Mouse (Mus musculus) NIH3T3 (cell line): ENCODE data around the gene Ins2.

Experiments used
- DNase-seq: peaks from one replicate; pipeline ENCODE4 v3.0.0-alpha.2; 2012; ENCODE audit warnings: low read depth

The Ins2 gene

DNA sequence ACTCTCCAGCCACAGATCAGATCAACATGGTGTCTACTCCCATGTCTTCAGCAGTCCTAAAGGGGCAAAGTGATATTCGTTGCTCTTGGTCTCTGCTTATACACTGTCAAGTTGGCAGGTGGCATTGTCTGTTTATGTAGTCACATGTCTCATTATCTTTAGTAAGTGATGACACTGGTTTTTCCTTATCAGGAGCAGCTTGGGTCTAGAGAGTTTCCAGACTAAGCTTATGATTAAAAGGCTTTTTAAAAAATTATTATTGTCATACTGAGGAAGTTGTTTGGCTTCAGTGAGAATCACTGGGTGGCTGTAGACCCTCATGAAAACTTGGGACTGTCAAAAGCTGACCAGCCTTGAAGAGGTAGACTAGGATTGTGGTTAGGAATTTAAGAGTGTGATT lies at the start of gene Ins2:
TSS of gene Ins2 (minus strand) at position 101 of the 400 bp plus-strand sequence.
- no peak for DNase-seq

DNA sequence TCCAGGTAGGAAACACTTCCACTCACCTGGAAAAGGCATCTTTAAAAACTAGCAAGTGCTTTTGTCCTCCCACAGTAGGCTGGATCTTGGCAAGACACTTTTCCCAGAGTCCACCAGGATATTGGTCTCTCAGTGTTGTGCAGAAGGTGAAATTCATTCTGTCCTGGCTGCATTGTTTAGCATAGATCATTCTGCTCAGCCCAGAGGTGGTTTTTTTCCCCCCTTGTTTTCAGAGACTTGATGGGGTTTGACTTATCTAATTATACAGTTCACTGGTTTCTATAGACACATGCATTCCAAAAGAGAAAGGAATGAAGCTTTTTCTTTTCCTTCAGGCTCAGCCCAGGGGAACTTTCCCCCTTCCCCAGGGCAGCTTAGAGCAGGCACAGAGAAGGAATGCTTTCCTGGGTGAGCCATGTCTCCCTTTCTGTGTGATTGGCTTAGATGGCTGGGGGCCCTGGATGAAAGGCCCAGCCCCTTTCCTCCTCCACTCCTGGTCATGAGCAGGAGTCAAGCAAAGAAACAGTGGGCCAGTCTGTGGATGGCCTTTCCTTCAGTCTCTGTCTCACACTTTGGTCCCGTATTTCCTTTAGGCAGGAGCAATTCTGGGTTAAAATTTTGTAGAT lies 49.6 kb upstream of the Ins2 start:
- no peak for DNase-seq

DNA sequence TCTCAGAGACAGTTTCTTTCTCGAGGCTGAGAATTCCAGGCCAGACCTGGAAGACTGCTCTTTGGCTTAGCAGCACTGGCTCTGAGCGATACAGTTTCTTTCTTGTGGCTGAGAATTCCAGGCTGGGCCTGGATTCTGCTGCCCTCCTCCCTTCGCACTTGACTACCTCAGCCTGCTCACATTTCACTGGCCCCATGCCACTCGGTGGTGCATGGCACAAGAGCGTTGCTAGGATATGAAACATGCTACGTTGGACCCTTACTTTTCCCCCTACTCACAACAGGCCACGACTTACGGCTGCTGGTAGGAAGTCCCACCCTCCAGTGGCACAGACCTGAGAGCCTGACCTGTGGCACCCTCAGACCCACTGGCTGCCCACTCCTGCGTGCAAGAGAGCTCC lies 46.5 kb upstream of the Ins2 start:
- no peak for DNase-seq

DNA sequence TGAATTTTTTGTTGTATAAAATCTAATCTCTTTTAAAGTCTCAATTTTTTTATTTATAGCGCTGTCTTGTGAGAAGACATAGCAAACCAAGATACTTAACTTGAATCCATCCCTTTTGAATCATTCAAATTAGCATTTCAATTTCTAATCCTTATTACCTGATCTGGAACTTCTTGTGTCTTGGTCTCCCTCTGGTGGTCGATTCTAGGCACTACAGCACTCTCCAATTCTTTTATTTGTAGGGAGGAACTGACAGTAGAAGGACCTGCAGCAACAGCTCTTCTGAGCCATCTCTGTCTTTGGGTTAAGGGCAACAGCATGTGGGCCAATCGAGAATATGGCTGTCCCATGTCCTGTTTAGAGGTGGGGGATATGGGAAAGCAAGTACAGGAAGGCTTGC lies 5.4 kb downstream of the Ins2 start:
- DNase-seq = peak; percentile 67

DNA sequence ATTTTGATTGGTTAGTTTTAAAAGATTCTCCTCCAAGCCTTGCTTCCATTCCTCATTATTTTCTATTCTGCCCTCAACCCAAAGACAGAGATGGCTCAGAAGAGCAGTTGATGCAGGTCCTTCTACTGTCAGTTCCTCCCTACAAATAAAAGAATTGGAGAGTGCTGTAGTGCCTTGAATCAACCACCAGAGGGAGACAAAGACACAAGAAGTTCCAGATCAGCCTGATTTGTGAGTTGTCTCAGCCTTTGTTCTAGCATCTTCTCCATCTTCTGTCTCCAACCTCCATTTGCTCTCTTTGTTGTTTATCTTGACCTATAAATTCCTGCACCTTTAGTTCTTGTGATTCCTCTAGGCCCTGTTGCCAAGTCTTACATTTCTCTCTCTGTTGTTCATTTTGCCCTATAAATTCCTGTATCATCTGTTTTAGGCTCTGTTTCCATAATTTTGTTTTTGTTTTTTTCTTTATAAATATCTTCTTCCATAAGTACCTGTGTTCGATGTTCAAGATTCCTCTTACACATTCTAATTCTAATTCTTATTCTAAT lies 6.2 kb downstream of the Ins2 start:
- DNase-seq = peak; percentile 55

DNA sequence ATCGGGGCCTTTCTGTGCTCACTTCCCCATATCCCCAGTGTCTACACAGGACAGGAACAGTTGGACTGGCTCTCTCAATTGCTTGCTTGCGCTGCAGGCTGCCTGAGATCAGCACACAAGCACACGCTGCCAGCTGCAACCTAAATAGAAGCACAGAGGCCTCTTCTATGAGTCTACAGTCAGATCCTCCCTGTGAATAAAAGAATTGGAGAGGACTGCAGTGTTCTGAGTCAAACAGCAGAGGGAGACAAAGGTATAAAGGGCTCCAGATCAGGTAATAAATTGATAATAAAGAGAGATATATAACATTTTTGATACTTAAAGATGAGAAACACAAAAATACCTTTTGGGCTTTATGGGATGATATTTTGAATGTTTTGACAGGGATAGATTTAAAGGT lies 17.2 kb downstream of the Ins2 start:
- DNase-seq = peak; percentile 4

DNA sequence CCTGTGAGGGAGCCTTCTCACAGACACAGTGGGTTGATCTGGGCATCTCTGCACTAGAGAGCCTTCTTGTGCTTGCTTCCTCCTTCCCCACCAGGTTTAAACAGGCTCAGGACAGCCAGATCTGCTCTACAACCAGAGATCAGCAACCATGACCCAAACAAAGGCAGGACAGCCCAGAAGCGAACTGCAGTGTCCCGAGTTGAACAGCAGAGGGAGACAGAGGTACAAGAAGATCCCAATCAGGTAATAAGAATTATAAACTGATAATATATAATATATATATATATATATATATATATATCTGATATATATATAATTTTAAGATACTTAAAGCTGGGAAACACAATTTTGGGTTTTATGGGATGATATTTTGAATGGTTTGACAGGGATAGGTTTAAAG lies 22.5 kb downstream of the Ins2 start:
- DNase-seq = peak; percentile 54

DNA sequence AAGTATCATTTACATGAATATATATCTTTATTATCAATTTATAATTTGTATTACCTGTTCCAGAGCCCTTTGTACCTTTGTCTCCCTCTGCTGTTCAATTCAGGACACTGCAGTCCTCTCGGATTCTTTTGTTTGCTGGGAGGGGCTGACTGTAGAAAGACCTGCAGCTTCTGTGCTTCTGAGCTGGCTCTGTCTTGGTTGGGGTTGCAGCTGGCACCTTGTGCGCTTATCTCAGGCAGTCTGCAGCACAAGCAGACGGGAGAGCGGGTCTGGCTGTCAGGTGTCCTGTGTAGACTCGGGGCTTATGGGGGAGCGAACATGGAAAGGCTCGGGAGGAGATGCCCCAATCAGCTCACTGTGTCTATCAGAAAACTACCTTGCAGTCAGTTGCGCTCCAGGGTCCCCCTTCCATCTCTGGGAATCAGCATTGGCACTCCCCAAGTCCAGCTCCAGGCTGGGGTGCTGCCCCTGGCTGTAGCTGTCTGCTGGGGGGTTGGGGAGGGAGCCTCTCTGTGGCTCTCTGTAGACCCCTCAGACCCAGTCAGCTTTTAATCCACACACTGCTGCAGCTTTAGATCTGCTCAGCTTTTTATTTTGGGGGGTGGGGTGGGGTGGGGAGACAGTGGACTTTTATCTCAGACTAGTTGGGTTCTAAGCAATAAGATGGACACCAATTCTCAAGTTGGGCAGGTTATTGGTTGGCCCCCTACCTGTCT lies 28.2 kb downstream of the Ins2 start:
- peak; percentile 63 for DNase-seq

DNA sequence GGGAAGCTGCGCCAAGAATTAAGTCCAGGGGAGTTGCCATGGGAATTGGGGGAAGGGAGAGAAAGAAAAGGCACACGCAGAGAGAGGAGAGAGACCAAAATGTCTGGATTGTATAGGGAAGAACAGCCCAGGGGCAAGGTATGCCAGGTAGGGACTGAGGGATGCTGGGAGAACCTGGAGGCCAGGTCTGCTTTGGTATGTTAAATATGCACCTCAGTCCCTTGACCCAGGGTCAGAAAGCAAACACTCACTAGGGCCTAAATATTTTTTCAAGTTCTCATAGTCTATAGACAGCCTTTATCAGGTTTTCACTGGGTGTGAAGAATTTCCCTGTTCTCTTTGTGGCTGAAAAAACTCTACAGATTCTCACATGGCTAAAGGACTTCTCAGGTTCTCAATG lies 36.3 kb downstream of the Ins2 start:
- no peak for DNase-seq

DNA sequence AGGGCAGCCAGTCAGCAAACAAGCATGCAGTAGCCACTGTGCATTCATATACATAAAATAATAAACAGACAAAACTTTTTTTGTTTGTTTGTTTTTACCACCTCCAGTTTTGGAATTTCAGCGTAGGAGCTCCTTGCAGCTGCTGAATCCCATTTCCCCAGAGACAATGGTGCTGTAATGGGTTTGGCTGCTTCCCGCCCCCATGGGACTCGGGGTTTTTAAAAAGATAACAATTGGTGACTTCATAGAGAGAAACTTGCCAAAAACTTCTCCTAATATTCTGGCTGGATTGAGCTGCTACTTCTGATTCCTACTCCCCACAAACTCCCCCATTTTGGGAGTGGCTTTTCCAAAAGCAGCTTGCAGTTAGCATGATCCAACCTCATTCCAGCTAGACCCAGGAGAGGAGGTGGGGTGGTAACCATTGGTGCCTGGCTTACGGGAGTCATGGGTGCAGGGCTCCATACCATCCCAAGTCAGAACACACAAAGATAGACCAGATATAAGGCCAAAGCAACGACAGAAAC lies 43.8 kb downstream of the Ins2 start:
- DNase-seq = no peak

DNA sequence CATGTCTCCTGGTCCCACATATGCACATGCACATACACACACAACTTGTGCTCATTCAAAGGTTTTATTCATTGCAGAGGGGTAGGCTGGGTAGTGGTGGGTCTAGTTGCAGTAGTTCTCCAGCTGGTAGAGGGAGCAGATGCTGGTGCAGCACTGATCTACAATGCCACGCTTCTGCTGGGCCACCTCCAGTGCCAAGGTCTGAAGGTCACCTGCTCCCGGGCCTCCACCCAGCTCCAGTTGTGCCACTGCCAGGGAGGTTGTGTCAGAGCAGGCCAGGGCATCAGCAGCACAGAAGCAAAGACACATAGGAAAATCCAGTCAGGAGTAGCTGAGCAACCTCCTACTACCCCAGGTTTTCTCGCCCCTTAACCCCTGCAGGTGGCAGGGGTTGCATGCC lies 64.6 kb downstream of the Ins2 start:
- no peak for DNase-seq

DNA sequence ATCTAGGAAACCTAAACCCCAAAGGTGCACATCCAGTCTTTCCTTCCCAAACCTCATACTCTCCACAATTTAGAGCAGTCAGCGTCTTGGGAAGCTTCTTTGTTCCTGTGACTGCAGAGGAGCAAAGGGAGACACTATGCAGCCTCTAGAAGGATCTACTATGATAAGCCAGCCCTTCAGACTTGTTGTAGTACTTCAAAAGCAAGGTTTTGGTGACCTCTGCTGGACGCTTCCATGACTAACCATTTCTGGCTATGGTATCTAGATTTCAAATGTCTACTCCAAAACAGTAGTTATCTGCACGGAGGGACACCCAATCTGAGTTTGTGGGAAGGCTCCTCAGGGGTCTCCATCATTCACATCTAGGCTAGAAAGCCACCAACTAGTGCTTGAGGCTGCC lies 67.5 kb downstream of the Ins2 start:
- peak; percentile 84 for DNase-seq

DNA sequence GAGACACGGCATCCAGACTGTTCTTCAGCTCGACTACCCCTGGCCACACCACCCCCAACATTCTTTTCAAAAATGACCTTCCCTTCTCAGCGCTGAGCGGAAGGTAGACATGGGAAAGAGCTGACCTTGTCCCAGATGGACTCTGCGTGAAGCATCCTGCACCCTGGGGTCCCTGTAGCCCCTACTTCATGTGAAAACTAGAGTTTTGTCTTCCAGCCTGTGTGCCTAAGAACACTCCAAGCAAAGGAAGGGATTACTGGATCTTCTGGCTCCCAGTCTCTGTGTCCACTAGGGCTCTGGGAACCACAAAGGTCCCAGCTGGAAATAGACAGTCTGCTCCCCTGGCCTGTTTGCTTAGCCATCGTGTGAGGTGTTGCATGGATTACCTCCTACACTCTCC lies 68.0 kb downstream of the Ins2 start:
- DNase-seq = no peak

DNA sequence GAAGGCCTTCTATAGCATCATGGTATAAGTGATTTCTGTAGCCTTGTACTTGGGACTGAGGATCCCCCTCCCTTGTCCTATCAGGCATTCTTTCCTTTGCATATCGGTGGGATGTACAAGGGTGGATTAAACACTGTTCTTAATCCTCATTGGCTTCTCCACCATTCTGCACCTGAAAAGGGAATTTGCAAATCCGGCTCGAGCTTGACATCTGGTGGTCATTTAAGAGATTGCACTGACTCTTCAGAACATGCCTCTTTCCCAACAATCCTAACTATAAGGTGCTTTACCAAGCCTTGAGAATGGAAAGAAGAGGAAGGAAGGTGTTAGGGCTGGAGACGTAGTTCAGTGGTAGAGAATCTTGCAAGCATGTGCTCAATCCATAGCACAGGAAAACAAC lies 71.1 kb downstream of the Ins2 start:
- peak; percentile 80 for DNase-seq

DNA sequence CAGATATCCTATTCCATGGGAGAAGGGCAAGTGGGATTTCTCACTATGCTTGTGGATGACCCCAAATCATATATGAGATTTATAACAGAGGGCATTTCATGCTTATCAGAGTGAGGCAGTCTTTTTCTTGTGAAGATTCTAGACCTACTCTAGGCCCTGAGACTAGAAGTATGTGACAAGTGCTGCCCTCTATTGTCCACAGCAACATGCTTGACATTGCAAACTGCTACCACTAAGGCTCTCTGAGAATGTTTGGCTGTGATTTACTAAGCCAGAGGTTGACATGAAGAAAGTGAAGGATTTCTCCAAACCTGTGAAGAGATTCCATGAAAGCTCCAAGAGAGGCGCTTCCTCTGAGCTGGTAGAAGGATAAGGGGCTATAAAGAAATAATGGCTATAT lies 72.1 kb downstream of the Ins2 start:
- peak; percentile 50 for DNase-seq

DNA sequence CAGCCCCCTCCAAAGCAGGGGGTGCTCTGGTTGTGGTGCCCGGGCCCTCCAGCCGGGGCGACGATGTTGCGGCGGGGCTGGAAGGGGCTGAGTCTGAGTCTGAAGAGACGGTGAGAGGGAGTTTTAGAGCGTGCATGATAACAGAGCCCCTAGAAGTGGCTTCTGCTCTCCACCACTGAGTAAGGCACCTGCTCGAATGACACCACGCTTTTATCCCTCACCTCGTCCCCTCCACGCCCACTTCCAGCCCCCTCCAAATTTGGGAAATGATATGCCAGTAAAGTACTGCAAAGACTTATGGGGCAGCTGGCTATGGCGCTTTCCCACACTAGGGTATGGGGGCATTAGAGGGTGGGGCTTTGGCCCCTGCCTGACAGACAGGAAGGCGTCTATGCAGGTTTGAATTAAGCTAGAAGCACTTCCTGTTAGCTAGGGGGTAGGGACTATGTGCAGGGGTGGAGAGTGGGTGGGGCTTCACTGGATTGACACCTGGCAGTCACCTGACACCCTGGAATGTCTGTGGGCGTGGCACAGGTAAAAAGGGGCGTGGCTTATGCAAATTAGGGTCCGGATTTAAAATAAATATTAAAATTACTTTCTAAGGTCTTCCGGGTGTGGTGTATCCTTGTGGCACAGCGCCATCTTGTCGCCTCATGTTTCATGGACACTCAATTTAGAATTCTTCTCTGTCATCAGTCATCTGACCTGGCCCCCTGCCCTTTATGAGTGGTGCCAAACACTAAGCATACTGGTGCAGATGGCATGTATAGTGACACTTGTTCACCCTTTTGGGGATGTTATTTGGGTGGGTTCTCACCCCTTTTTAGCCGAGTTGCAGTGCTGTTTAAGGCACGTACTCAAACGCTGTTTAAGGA lies 73.2 kb downstream of the Ins2 start, which contains the start of gene Gm49394:
TSS of gene Gm49394 (minus strand) at position 192 of the 875 bp plus-strand sequence.
- peak; percentile 8 for DNase-seq

DNA sequence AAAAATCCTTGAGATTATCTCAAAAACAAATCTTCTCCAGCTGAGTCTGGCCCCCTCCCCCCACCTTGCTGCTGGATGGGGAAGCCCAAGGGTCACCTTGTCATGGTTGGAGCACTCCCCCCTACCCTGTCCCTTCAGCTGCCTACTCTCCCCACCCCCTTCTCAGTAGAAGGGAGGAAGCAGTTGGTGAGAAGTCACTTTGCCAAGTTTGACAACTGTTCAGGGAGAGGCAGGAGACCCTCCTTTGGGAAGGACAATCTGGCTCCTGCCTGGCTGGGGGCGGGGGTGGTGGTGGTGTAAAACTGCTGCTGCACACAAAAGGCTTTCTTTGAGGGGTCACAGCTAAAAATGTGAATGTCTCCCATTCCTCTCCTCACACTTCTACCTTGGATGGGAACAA lies 74.9 kb downstream of the Ins2 start:
- no peak for DNase-seq

DNA sequence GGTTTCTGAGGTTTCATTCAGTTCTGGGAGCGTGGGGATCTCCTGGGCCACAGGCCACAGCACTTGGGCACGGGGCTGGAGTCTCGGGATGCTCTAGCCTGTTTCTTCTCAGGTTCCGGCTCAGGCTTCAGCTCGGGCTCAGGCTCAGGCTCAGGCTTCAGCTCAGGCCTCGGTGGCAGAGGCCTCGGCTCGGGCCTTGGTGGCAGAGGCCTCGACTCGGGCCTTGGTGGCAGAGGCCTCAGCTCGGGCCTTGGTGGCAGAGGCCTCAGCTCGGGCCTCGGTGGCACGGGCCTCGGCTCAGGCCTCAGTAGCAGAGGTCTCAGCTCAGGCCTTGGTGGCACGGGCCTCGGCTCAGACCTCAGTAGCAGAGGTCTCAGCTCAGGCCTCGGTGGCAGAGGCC lies 75.7 kb downstream of the Ins2 start:
- no peak for DNase-seq

DNA sequence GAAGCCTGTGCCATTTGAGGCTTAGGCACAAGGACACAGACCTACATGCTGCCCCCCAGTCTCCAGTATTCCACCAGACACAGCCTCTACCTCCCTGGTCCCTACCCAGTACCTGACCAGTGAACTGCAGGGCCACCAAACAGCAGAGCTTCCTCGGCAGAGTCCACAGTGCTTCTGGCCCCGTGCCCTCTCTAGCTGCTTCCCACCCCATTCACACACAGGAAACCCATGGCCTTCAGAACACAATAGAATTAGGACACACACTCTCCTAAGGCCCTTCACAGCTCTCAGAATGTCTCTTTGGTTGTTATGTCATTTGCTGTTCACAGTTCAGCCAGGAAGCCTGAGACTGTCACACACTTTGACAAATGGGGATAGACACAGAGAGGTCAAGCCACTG lies 76.5 kb downstream of the Ins2 start, which contains the start of gene Igf2:
TSS of gene Igf2 (minus strand) at position 158 of the 400 bp plus-strand sequence.
- DNase-seq = no peak

DNA sequence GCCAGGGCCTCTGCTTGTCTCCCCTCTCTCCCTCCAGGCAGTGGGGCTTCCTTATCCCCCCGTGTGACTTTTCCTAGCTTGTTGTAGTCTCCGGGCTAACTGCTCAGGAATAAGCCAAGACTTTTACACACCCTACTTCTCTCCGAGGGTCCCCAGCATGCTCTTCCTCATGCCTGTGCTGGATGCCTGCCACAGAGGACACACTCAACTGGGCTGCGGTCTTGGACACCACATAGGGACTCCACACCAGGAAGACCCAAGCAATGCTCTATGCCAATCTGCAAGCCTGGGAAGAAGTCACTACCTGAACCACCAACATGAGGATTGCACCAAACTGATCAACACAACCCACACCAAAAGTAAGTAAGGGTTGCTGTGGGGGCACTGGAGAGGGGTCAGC lies 77.1 kb downstream of the Ins2 start:
- DNase-seq = no peak

DNA sequence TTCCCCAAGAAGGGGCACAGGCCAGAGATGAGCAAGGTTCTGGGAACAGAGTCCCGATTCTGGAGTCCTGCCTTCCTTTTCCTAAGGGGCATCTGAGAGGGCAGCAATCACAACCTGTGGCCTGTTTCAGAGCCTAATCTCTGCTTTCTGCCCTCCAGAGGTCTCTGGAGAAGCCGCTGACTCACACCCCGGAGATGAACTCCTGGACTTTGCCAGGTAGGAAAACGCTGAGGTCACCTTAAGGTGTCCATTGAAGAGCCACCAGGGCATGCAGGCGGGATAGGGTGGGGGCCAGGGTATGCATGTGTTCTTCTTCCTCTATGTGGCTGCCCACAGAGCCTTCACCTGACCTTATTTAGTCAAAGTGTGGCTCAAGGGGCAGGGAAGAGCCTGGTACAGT lies 77.8 kb downstream of the Ins2 start:
- no peak for DNase-seq

DNA sequence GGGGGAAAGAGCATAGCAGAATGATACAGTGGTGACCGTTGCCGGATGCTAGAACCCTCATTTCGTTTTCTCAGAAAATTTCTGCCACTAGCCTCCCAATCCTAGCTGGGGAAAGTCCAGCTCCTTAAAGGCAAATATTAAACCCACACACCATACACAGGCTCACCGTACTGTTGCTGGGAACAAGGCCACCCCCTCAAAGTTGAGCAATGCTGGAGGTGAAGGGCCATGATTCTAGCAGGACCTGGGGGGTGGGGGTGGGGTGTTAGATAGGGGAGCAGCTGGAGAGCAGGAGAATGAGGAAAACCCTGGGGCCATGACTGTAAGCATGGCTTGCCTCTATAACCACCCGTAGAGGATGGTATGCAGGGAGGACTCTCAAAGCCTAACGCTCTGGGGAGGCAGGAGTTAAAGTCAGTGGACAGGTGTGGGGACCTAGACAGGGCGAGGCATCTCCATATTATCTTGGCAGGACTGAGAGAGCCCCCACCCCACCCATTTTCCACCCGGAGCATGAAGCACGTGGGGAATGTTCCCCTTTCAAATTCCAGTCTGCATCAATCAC lies 78.6 kb downstream of the Ins2 start:
- DNase-seq = peak; percentile 17
